Mouse (Mus musculus) ovary, adult 2 months (tissue): ENCODE data around the gene Ndrg4. TPM values are rescaled to one million over a fixed set of nuclear protein-coding genes. Genes with fewer than 3 reads are reported as not detected.

ENCODE experiments used
- polyA plus RNA-seq: library from polyadenylated mRNA; depleted of rRNA; stranded (reverse); fragments of >200 nt; gene quantifications from 2 replicates; pipeline ENCODE4 v1.2.3, GENCODE M21; 2012; rRNA removed

The Ndrg4 gene
- polyA plus RNA-seq: 37.2 and 51.0 TPM in 2 replicates

DNA sequence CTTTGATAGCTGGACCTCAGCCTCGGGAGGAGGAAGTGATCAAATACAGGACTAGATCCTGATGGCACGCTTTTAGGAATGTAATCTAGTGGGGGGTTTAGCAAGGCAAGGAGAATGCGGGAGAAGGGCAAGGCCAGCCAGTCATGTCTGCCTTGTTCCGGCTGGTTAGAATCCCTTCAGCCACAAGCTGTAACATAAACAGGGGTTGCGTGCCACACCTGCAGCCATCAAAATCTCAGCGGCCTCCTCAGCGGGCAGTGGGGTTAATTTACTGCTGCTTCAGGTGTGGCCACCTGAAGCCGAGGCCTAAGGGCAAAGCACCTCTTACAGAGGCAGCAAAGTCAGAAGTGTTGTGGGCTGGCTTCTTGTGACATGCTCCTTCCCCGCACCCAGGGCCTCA, at the start of gene Ndrg4:
Gene Ndrg4 (plus strand): TSS at position 350 of the 400 bp plus-strand sequence.

DNA sequence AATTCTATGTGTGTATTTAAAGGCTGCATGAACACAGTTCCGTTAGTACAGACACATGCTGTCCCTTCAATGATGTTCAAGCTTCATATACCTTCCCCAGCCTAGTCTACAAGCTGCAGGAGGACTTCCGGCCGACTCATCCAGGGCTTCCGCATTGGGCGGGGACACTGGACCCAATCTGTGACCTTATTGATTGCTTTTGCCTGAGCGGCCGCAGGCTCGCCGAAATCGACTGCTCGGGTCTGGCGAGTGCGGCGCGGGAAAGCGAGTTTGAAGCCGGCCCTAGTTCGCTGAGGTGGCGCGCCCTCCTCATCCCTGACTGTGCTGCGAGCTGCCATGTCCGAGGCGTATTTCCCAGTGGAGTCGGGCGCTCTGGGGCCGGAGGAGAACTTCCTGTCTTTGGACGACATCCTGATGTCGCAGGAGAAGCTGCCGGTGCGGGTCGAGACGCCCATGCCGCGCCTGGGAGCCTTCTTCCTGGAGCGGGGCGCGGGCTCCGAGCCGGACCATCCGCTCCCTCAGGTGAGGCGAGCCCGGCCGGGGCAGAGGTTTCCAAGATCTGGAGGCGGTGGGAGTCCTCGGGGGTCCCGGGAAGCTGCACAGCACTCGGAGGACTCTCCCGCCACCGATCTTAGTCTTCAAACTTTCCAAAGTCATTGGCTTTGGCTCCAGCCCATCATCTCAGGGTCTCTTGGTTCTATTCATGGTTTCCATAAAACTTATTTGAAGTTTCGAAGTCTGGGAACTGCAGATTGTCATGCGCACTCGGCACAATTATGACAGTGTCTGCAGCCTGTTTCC, 43.3 kb upstream of the Ndrg4 start, which contains the start of gene Gins3:
Gene Gins3 (plus strand): TSS at position 192 of the 801 bp plus-strand sequence.

DNA sequence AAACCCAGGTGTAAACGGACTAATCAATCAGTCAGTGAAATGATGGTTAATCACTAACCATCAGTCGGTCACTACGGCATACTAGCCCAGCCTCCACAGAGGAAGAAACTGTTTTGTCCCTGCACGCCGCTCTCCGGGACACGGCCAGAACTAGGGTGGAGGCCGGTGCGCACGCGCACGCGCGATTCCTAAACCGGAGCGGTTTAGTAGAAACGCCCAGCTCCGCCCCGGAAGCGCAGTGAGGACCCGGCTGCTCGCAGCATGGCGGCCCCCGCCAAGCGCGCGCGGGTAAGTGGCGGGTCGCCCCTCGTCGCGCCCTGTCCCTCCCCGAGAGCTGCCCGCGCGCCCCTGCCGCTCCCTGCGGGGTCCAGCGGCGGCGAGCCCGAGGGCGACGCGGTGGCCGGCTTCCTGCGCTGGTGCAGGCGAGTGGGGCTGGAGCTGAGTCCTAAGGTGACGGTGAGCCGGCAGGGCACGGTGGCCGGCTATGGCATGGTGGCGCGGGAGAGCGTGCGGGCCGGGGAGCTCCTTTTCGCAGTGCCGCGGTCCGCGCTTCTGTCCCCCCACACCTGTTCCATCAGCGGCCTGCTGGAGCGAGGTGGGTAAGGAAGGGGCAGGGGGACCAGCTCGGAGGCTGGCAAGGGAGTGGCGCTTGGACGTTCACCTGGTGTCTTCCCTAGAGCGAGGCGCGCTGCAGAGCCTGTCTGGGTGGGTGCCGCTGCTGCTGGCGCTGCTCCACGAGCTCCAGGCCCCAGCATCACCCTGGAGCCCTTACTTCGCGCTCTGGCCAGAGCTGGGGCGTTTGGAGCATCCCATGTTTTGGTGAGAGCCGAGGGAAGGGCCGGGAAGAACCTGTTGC, 39.1 kb downstream of the Ndrg4 start, which contains the start of gene Setd6:
Gene Setd6 (plus strand): TSS at position 206 of the 856 bp plus-strand sequence.

Other genes with a start within 250 kb of the Ndrg4 start
- gene Cfap20, start 242.1 kb upstream of the Ndrg4 start, polyA plus RNA-seq: 111 and 127 TPM in 2 replicates
- 16.6 and 19.0 TPM in 2 replicates for gene Csnk2a2, start 186.9 kb upstream of the Ndrg4 start, polyA plus RNA-seq
- gene Ccdc113, start 142.9 kb upstream of the Ndrg4 start, polyA plus RNA-seq: 1.1 and 1.5 TPM in 2 replicates
- not detected in 2 replicates for gene Prss54, start 100.6 kb upstream of the Ndrg4 start, polyA plus RNA-seq
- 1.3 and 2.1 TPM in 2 replicates for gene Gins3, start 43.5 kb upstream of the Ndrg4 start, polyA plus RNA-seq
- 15.2 and 21.4 TPM in 2 replicates for gene Setd6, start 38.9 kb downstream of the Ndrg4 start, polyA plus RNA-seq
- 58.1 and 83.6 TPM in 2 replicates for gene Cnot1, start 130.5 kb downstream of the Ndrg4 start, polyA plus RNA-seq
- 34.8 and 45.9 TPM in 2 replicates for gene Sap18b, start 148.4 kb downstream of the Ndrg4 start, polyA plus RNA-seq
- 35.7 and 42.7 TPM in 2 replicates for gene Slc38a7, start 176.6 kb downstream of the Ndrg4 start, polyA plus RNA-seq
- 98.5 and 99.6 TPM in 2 replicates for gene Got2, start 211.6 kb downstream of the Ndrg4 start, polyA plus RNA-seq